Mouse (Mus musculus): ENCODE data around the gene Tcf25. TPM values are rescaled to one million over a fixed set of nuclear protein-coding genes. Genes with fewer than 3 reads are reported as not detected.

Gene Tcf25
- polyA plus RNA-seq, 1 experiment, result 551 TPM

- H3K4me3 ChIP-seq (ENCODE audit: insufficient read depth, low read depth, low read length), result no peak overlapping the region
- 89% methylated on average over 34 of the region's 34 CpGs for WGBS
- no peak overlapping the region for H3K27ac ChIP-seq (ENCODE audit: insufficient read depth, low read depth, low read length)
- peaks cover 31% of the 10 kb centered on the region for H3K4me1 ChIP-seq (ENCODE audit: control insufficient read depth, insufficient read depth, low read length)
- TF ChIP-seq CTCF (IDR thresholded peaks at IDR 0.05; ENCODE audit: insufficient read depth, low read depth, low read length) (no peak), POLR2A (IDR thresholded peaks at IDR 0.05; ENCODE audit: insufficient read depth, low read depth, low read length) (no peak)
Measured at GRCm38 (mm10) chr8:123420525-123421281, 47.1 kb downstream of the Tcf25 start.

GRCm38 (mm10) chr8:123421325-123421724 lies 47.8 kb downstream of the Tcf25 start:
- no peak for TF ChIP-seq POLR2A (IDR thresholded peaks at IDR 0.05; ENCODE audit: insufficient read depth, low read depth, low read length)
- TF ChIP-seq CTCF (IDR thresholded peaks at IDR 0.05; ENCODE audit: insufficient read depth, low read depth, low read length), result no peak
- H3K4me3 ChIP-seq (ENCODE audit: insufficient read depth, low read depth, low read length), result no peak overlapping the region
- 78% methylated on average over 19 of the region's 19 CpGs for WGBS
- peaks cover 31% of the 10 kb centered on the region for H3K4me1 ChIP-seq (ENCODE audit: control insufficient read depth, insufficient read depth, low read length)
- H3K27ac ChIP-seq (ENCODE audit: insufficient read depth, low read depth, low read length), result no peak overlapping the region; the same call in 1 of the 2 replicates

GRCm38 (mm10) chr8:123422056-123422780 lies 48.7 kb downstream of the Tcf25 start:
- Histone ChIP-seq H3K27ac (ENCODE audit: insufficient read depth, low read depth, low read length) (0 out of 2 replicates have a peak overlapping the region, but pooled peaks have one; percentile 50), H3K4me1 (ENCODE audit: control insufficient read depth, insufficient read depth, low read length) (peaks cover 23% of the 10 kb centered on the region), H3K4me3 (ENCODE audit: insufficient read depth, low read depth, low read length) (no peak overlapping the region)
- TF ChIP-seq POLR2A (IDR thresholded peaks at IDR 0.05; ENCODE audit: insufficient read depth, low read depth, low read length) (no peak), CTCF (IDR thresholded peaks at IDR 0.05; ENCODE audit: insufficient read depth, low read depth, low read length) (peak; percentile 44; the same call in 1 of the 2 replicates)
- 5% methylated on average over 17 of the region's 17 CpGs for WGBS

GRCm38 (mm10) chr8:123422781-123423159 lies 49.2 kb downstream of the Tcf25 start:
- Histone ChIP-seq H3K27ac (ENCODE audit: insufficient read depth, low read depth, low read length) (no peak overlapping the region), H3K4me3 (ENCODE audit: insufficient read depth, low read depth, low read length) (no peak overlapping the region), H3K4me1 (ENCODE audit: control insufficient read depth, insufficient read depth, low read length) (peaks cover 20% of the 10 kb centered on the region)
- TF ChIP-seq POLR2A (IDR thresholded peaks at IDR 0.05; ENCODE audit: insufficient read depth, low read depth, low read length) (no peak), CTCF (IDR thresholded peaks at IDR 0.05; ENCODE audit: insufficient read depth, low read depth, low read length) (no peak)
- WGBS, result 20% methylated on average over 3 of the region's 3 CpGs

- 87% methylated on average over 7 of the region's 7 CpGs for WGBS
- no peak for TF ChIP-seq POLR2A (IDR thresholded peaks at IDR 0.05; ENCODE audit: insufficient read depth, low read depth, low read length)
- TF ChIP-seq CTCF (IDR thresholded peaks at IDR 0.05; ENCODE audit: insufficient read depth, low read depth, low read length), result no peak
- H3K27ac ChIP-seq (ENCODE audit: insufficient read depth, low read depth, low read length), result no peak within 1 kb of the TSS
- H3K4me3 ChIP-seq (ENCODE audit: insufficient read depth, low read depth, low read length), result no peak within 1 kb of the TSS
- H3K4me1 ChIP-seq (ENCODE audit: control insufficient read depth, insufficient read depth, low read length), result peaks cover 17% of the 10 kb centered on the region
Measured at GRCm38 (mm10) chr8:123423441-123423840, 49.9 kb downstream of the Tcf25 start, which contains the start of gene Def8. Gene Def8, plus strand, starts transcription at chr8:123423527.

DNA sequence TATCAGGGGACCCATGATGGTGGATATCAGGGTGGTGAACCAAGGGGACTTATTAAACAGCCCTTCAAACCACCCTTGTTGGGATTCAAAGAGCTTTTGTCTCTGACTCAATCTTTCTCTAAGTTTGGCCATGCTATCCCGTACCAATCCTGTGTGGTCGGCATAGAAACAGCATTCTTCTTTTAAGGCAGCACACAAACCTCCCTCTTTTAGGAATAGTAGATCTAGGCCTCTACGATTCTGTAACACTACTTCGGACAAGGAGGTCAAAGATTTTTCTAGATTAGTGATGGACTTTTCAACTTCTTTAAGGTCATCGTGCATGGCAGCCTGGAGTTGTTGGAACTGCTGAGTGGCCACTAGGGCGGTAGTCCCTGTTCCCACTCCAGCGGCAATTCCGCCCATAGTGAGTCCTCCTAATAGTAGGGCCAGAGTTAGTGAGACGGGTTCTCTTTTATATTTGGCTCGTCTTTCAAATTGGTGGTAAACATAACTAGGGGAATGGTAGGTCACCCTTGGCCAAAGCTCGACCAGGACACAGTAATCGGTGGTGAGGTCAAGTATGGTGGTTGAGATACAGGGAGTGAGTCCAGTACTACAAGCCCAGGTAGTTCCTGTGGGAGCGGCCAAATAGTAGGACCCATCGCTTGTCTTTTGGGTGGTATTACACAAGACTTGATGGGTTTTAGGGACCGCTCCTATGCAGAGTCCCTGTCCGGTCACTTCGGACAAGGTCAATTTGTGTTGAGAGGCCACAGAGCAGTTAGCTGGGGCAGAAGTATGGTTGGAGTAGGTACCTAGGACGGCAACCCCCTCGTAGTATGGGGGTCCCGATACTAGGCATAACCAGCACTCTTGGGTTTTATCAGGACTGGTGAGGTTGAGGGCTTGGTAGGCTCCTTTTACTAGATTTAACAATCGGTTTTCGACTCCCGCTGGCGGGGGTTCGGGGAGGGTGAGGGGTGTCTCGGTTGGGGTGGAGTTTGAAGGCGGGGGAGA lies 53.3 kb downstream of the Tcf25 start:
- no peak overlapping the region for H3K4me3 ChIP-seq (ENCODE audit: insufficient read depth, low read depth, low read length)
- TF ChIP-seq CTCF (IDR thresholded peaks at IDR 0.05; ENCODE audit: insufficient read depth, low read depth, low read length) (no peak), POLR2A (IDR thresholded peaks at IDR 0.05; ENCODE audit: insufficient read depth, low read depth, low read length) (no peak)
- WGBS, result 96% methylated on average over 27 of the region's 27 CpGs
- no peak overlapping the region for H3K27ac ChIP-seq (ENCODE audit: insufficient read depth, low read depth, low read length)
- H3K4me1 ChIP-seq (ENCODE audit: control insufficient read depth, insufficient read depth, low read length), result peaks cover 4% of the 10 kb centered on the region

DNA sequence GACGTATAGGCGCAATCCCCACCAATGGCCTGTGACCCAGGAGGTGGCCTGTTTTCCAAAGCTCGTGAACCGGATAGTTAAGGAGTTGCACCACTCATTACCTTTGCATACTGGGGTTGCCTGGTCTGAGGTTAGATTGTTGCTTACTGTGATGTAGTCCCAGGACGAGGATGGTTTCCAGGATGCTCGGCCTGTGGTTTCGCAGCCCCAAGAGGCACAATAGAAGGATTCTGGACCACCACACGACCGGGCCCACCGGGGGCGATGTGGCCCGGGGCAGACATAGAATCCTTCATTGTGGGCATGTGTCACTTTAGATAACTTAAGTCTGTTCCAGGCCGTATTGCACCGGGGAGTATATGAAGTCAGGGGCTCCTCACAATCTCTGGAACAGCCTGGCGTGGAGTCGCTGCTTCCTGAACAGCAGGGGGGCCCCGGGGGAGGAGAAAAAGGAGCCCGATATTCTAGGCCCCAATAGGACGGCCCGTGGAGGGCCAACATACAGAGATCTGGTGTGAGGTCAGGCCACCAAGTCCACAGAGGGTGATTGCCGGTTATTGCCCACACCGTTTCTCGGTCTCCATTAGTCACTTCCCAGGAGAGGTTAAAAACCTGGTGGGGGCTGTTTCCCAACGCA lies 54.2 kb downstream of the Tcf25 start:
- TF ChIP-seq CTCF (IDR thresholded peaks at IDR 0.05; ENCODE audit: insufficient read depth, low read depth, low read length), result no peak
- no peak for TF ChIP-seq POLR2A (IDR thresholded peaks at IDR 0.05; ENCODE audit: insufficient read depth, low read depth, low read length)

DNA sequence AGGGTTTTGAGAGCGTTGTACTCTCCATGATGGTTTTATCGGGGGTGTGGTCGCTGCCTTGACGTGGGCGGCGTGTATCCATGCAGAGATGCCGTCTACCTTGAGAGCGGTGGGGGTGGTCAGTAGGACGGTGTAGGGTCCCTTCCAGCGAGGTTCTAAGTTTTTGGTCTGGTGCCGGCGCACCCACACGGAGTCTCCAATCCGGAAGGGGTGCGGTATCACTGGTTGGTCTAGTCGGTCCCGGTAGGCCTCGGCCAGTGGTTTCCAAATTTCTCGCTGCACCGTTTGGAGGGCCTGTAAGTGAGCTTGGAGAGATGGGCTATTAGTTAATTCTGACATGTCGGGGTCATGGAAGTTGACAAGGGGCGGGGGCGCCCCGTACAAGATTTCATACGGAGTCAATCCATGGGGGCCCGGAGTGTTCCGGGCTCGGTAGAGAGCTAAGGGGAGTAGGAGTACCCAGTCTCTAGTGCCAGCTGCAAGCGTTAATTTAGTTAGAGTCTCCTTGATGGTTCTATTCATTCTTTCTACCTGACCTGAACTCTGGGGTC lies 54.9 kb downstream of the Tcf25 start:
- H3K4me3 ChIP-seq (ENCODE audit: insufficient read depth, low read depth, low read length), result no peak overlapping the region
- H3K27ac ChIP-seq (ENCODE audit: insufficient read depth, low read depth, low read length), result no peak overlapping the region
- 97% methylated on average over 29 of the region's 29 CpGs for WGBS
- TF ChIP-seq POLR2A (IDR thresholded peaks at IDR 0.05; ENCODE audit: insufficient read depth, low read depth, low read length), result no peak
- TF ChIP-seq CTCF (IDR thresholded peaks at IDR 0.05; ENCODE audit: insufficient read depth, low read depth, low read length), result no peak
- H3K4me1 ChIP-seq (ENCODE audit: control insufficient read depth, insufficient read depth, low read length), result no peaks in the 10 kb centered on the region

More for the DNA sequence above, 54.2 kb downstream of the Tcf25 start:
- peaks cover 1% of the 10 kb centered on the region for H3K4me1 ChIP-seq (ENCODE audit: control insufficient read depth, insufficient read depth, low read length)
- WGBS, result 98% methylated on average over 24 of the region's 24 CpGs
- H3K4me3 ChIP-seq (ENCODE audit: insufficient read depth, low read depth, low read length), result no peak overlapping the region
- H3K27ac ChIP-seq (ENCODE audit: insufficient read depth, low read depth, low read length), result no peak overlapping the region

Measured in olfactory bulb, adult 2 months (tissue).